7 mouse cellular contexts compared by ENCODE assay signal in genomic region chr10:128910066-128910841, GRCm38 (mm10). TPM values are rescaled to one million over a fixed set of nuclear protein-coding genes. Genes with fewer than 3 reads are reported as not detected.
A peak's percentile ranks its signal among the peaks of the same experiment; 100 is the strongest.
DNase-seq lines count a peak whose midpoint lies in the region; ATAC-seq and TF ChIP-seq lines count a peak whose summit lies in the region.

No protein-coding gene starts in this region.

- ATAC-seq in embryonic facial prominence, embryonic 13.5 days (ENCODE audit: insufficient number of reproducible peaks, insufficient read depth, low FRiP score, low TSS enrichment, low read depth), result no peak

- no peaks in the 10 kb centered on the region for H3K9me3 ChIP-seq in ES-Bruce4 (replicated peaks; ENCODE audit: control insufficient read depth, insufficient read depth, low read length, poor library complexity, severe bottlenecking)
- no peaks in the 10 kb centered on the region for H3K9me3 ChIP-seq in embryonic facial prominence, embryonic 13.5 days
- H3K9me3 ChIP-seq in megakaryocyte, embryonic 14.5 days, result no peaks in the 10 kb centered on the region

- H3K27me3 ChIP-seq in ES-Bruce4 (ENCODE audit: control insufficient read depth, insufficient read depth, low read length, poor library complexity, severe bottlenecking), result no peaks in the 10 kb centered on the region
- H3K27me3 ChIP-seq in embryonic facial prominence, embryonic 13.5 days, result no peaks in the 10 kb centered on the region
- peaks cover 22% of the 10 kb centered on the region for H3K27me3 ChIP-seq in megakaryocyte, embryonic 14.5 days (replicated peaks)
- H3K27me3 ChIP-seq in testis, adult 2 months (ENCODE audit: control insufficient read depth, insufficient read depth, low read length), result no peaks in the 10 kb centered on the region

- H3K9ac ChIP-seq in ES-Bruce4 (ENCODE audit: low read depth, poor library complexity, severe bottlenecking), result peak overlapping the region; percentile 95
- peak overlapping the region; percentile 98 for H3K9ac ChIP-seq in embryonic facial prominence, embryonic 13.5 days

- peak; percentile 67 for DNase-seq in 3T3-L1 (ENCODE audit: low read depth, low spot score)
- DNase-seq in heart, postnatal 14 days, result peak; percentile 59 to 69
- DNase-seq in layer of hippocampus, postnatal 36 days, result peak; percentile 53 to 67

- peaks cover 1% of the 10 kb centered on the region for H3K4me1 ChIP-seq in ES-Bruce4 (ENCODE audit: control insufficient read depth, insufficient read depth, low read length)
- peaks cover 33% of the 10 kb centered on the region for H3K4me1 ChIP-seq in embryonic facial prominence, embryonic 13.5 days
- H3K4me1 ChIP-seq in megakaryocyte, embryonic 14.5 days, result peaks cover 70% of the 10 kb centered on the region
- H3K4me1 ChIP-seq in testis, adult 2 months (ENCODE audit: control insufficient read depth, insufficient read depth, low read length), result peaks cover 11% of the 10 kb centered on the region

- TF ChIP-seq CTCF in ES-Bruce4 (IDR thresholded peaks at IDR 0.05; ENCODE audit: low read depth, low read length), result no peak
- TF ChIP-seq CTCF in testis, adult 2 months (IDR thresholded peaks at IDR 0.05; ENCODE audit: control insufficient read depth, insufficient read depth, insufficient replicate concordance, low read depth, low read length), result no peak

- no peaks in the 10 kb centered on the region; the same call in none of the 2 replicates for H3K36me3 ChIP-seq in ES-Bruce4 (ENCODE audit: control insufficient read depth, insufficient read depth, low read length, poor library complexity, severe bottlenecking)
- H3K36me3 ChIP-seq in embryonic facial prominence, embryonic 13.5 days, result peaks cover 40% of the 10 kb centered on the region
- H3K36me3 ChIP-seq in megakaryocyte, embryonic 14.5 days (replicated peaks; ENCODE audit: low read length), result peaks cover 42% of the 10 kb centered on the region
- H3K36me3 ChIP-seq in testis, adult 2 months (ENCODE audit: control insufficient read depth, insufficient read depth, low read length), result no peaks in the 10 kb centered on the region

- WGBS in embryonic facial prominence, embryonic 13.5 days, result under 1% methylated on average over 60 of the region's 66 CpGs

- intact Hi-C loops in heart, postnatal 14 days (cut with DNase I), result no loop called here

- TF ChIP-seq POLR2A in ES-Bruce4 (IDR thresholded peaks at IDR 0.05; ENCODE audit: insufficient read depth, low read length), result no peak
- TF ChIP-seq POLR2A in testis, adult 2 months (IDR thresholded peaks at IDR 0.05; ENCODE audit: control insufficient read depth, low read depth, low read length), result no peak

- TF ChIP-seq EP300 in ES-Bruce4 (IDR thresholded peaks at IDR 0.05; ENCODE audit: insufficient read depth, low read depth, low read length), result no peak

- peak overlapping the region; percentile 76 for H3K4me2 ChIP-seq in embryonic facial prominence, embryonic 13.5 days

- peak overlapping the region; percentile 90 for H3K4me3 ChIP-seq in ES-Bruce4 (ENCODE audit: low read depth, low read length)
- H3K4me3 ChIP-seq in embryonic facial prominence, embryonic 13.5 days, result peak overlapping the region; percentile 86
- peak overlapping the region; percentile 94 for H3K4me3 ChIP-seq in megakaryocyte, embryonic 14.5 days (replicated peaks)
- H3K4me3 ChIP-seq in testis, adult 2 months (ENCODE audit: control insufficient read depth, low read depth, low read length), result peak overlapping the region; percentile 80

- H3K27ac ChIP-seq in ES-Bruce4 (ENCODE audit: insufficient read depth, low read length), result no peak overlapping the region
- peak overlapping the region; percentile 94 for H3K27ac ChIP-seq in embryonic facial prominence, embryonic 13.5 days
- peak overlapping the region; percentile 59 for H3K27ac ChIP-seq in testis, adult 2 months (ENCODE audit: control insufficient read depth, insufficient read depth, low read depth, low read length)

RNA-seq across cellular contexts. Expression of gene Cd63, which starts 9.5 kb away (rescaled TPM):
- 116 and 130 TPM in 2 replicates for polyA plus RNA-seq in ES-Bruce4 (2011; ENCODE audit: insufficient read depth, insufficient read length, low read depth, missing spikeins)
- 663 and 674 TPM in 2 replicates for polyA plus RNA-seq in embryonic facial prominence, embryonic 13.5 days (2015; fragmentation: Nextera tagmentation; extraction: Ambion mirVana)
- total RNA-seq in heart, postnatal 14 days (2021), result 100 to 1,000 TPM; 127 to 131 TPM
- total RNA-seq in layer of hippocampus, postnatal 36 days (2021), result 10 to 100 TPM; 77.8 to 79.7 TPM
- 17.7 and 57.2 TPM in 2 replicates for polyA plus RNA-seq in megakaryocyte, embryonic 14.5 days (2012; ENCODE audit: insufficient read depth, low replicate concordance)
- polyA plus RNA-seq in testis, adult 2 months (2012; rRNA removed), result 28.8 and 30.9 TPM in 2 replicates

RNA-seq across cellular contexts. Expression of gene Rdh5, which starts 12.4 kb away (rescaled TPM):
- 3.5 and 3.9 TPM in 2 replicates for polyA plus RNA-seq in ES-Bruce4 (2011; ENCODE audit: insufficient read depth, insufficient read length, low read depth, missing spikeins)
- 12.7 and 16.4 TPM in 2 replicates for polyA plus RNA-seq in embryonic facial prominence, embryonic 13.5 days (2015; fragmentation: Nextera tagmentation; extraction: Ambion mirVana)
- 1 to 10 TPM; 8.6 to 9.5 TPM for total RNA-seq in heart, postnatal 14 days (2021)
- total RNA-seq in layer of hippocampus, postnatal 36 days (2021), result 1 to 10 TPM; 6.4 to 8.9 TPM
- 15.8 and 37.7 TPM in 2 replicates for polyA plus RNA-seq in megakaryocyte, embryonic 14.5 days (2012; ENCODE audit: insufficient read depth, low replicate concordance)
- polyA plus RNA-seq in testis, adult 2 months (2012; rRNA removed), result 7.5 and 8.9 TPM in 2 replicates

RNA-seq across cellular contexts. Expression of gene Bloc1s1, which starts 13.6 kb away (rescaled TPM):
- polyA plus RNA-seq in ES-Bruce4 (2011; ENCODE audit: insufficient read depth, insufficient read length, low read depth, missing spikeins), result 36.7 and 44.5 TPM in 2 replicates
- 206 and 216 TPM in 2 replicates for polyA plus RNA-seq in embryonic facial prominence, embryonic 13.5 days (2015; fragmentation: Nextera tagmentation; extraction: Ambion mirVana)
- 100 to 1,000 TPM; 177 to 183 TPM for total RNA-seq in heart, postnatal 14 days (2021)
- total RNA-seq in layer of hippocampus, postnatal 36 days (2021), result 10 to 100 TPM; 92.9 to 94.1 TPM
- polyA plus RNA-seq in megakaryocyte, embryonic 14.5 days (2012; ENCODE audit: insufficient read depth, low replicate concordance), result 56.5 and 587 TPM in 2 replicates
- polyA plus RNA-seq in testis, adult 2 months (2012; rRNA removed), result 97.9 and 108 TPM in 2 replicates

RNA-seq across cellular contexts. Expression of gene Gdf11, which starts 18.7 kb away (rescaled TPM):
- 2.8 and 3.0 TPM in 2 replicates for polyA plus RNA-seq in ES-Bruce4 (2011; ENCODE audit: insufficient read depth, insufficient read length, low read depth, missing spikeins)
- 7.0 and 8.3 TPM in 2 replicates for polyA plus RNA-seq in embryonic facial prominence, embryonic 13.5 days (2015; fragmentation: Nextera tagmentation; extraction: Ambion mirVana)
- total RNA-seq in heart, postnatal 14 days (2021), result 1 to 10 TPM; 2.8 TPM
- 10 to 100 TPM; 20.4 to 22.7 TPM for total RNA-seq in layer of hippocampus, postnatal 36 days (2021)
- 0.18 TPM in 1 of 2 replicates, not detected in the other for polyA plus RNA-seq in megakaryocyte, embryonic 14.5 days (2012; ENCODE audit: insufficient read depth, low replicate concordance)
- 0.82 and 0.93 TPM in 2 replicates for polyA plus RNA-seq in testis, adult 2 months (2012; rRNA removed)

RNA-seq across cellular contexts. Expression of gene Itga7, which starts 23.4 kb away (rescaled TPM):
- polyA plus RNA-seq in ES-Bruce4 (2011; ENCODE audit: insufficient read depth, insufficient read length, low read depth, missing spikeins), result 1.6 and 3.2 TPM in 2 replicates
- 1.2 and 2.0 TPM in 2 replicates for polyA plus RNA-seq in embryonic facial prominence, embryonic 13.5 days (2015; fragmentation: Nextera tagmentation; extraction: Ambion mirVana)
- total RNA-seq in heart, postnatal 14 days (2021), result 100 to 1,000 TPM; 163 to 167 TPM
- 10 to 100 TPM; 30.1 to 35.4 TPM for total RNA-seq in layer of hippocampus, postnatal 36 days (2021)
- 1.1 and 1.9 TPM in 2 replicates for polyA plus RNA-seq in megakaryocyte, embryonic 14.5 days (2012; ENCODE audit: insufficient read depth, low replicate concordance)
- 19.0 and 19.1 TPM in 2 replicates for polyA plus RNA-seq in testis, adult 2 months (2012; rRNA removed)
